ENCODE assay signal across 11 mouse cellular contexts in genomic region chr13:52828217-52828616, GRCm38 (mm10).
DNase-seq lines count a peak whose midpoint lies in the region; ATAC-seq and TF ChIP-seq lines count a peak whose summit lies in the region.
"Had no signal": no experiment of that assay in that cellular context is flagged by ENCODE, and none has a peak within 500 bp of the region (broad histone marks: within the 10 kb centered on the region; RNA-seq: fewer than 3 reads in every experiment).

No protein-coding gene starts in this region.

- no peak overlapping the region for H3K4me3 ChIP-seq in liver, embryonic 14.5 days (ENCODE audit: insufficient read depth in 1 of 2, low read depth in 2 of 2, low read length in 2 of 2)
- H3K4me3 ChIP-seq in kidney, adult 2 months (ENCODE audit: insufficient read depth, low read depth, low read length) = no peak overlapping the region
- H3K4me3 ChIP-seq in midbrain, embryonic 16.5 days (ENCODE audit: low read depth, low read length) = no peak overlapping the region

- no peak for TF ChIP-seq CTCF in liver, embryonic 14.5 days (IDR thresholded peaks at IDR 0.05; ENCODE audit: low read depth)
- TF ChIP-seq CTCF in kidney, adult 2 months (conservative IDR thresholded peaks at IDR 0.05; ENCODE audit: insufficient read depth, insufficient read length, low read depth, low read length) = no peak

- peak overlapping the region; percentile 96 for H3K27ac ChIP-seq in liver, embryonic 14.5 days
- H3K27ac ChIP-seq in kidney, adult 2 months (ENCODE audit: insufficient read depth, low read depth, low read length) = no peak overlapping the region
- H3K27ac ChIP-seq in midbrain, embryonic 16.5 days (ENCODE audit: low read length) = no peak overlapping the region

- peak overlapping the region; percentile 59 for H3K4me2 ChIP-seq in liver, embryonic 14.5 days (ENCODE audit: low read depth)
- no peak overlapping the region for H3K4me2 ChIP-seq in midbrain, embryonic 16.5 days (ENCODE audit: low read length)

- 5% methylated on average over 2 of the region's 2 CpGs for WGBS in liver, embryonic 14.5 days (ENCODE audit: insufficient replicate concordance)
- 67% methylated on average over 2 of the region's 2 CpGs for WGBS in kidney, adult 2 months
- 46% methylated on average over 2 of the region's 2 CpGs for WGBS in midbrain, embryonic 16.5 days

- H3K9me3 ChIP-seq in liver, embryonic 14.5 days (ENCODE audit: control insufficient read depth, low read length) = no peaks in the 10 kb centered on the region
- no peaks in the 10 kb centered on the region for H3K9me3 ChIP-seq in midbrain, embryonic 16.5 days (replicated peaks; ENCODE audit: control insufficient read depth, low read length, poor library complexity, severe bottlenecking)

- H3K27me3 ChIP-seq in liver, embryonic 14.5 days (ENCODE audit: control insufficient read depth, insufficient read depth, low read length) = no peaks in the 10 kb centered on the region
- no peaks in the 10 kb centered on the region for H3K27me3 ChIP-seq in kidney, adult 2 months (replicated peaks; ENCODE audit: control insufficient read depth, insufficient read depth, low read length)
- no peaks in the 10 kb centered on the region; the same call in 1 of the 2 replicates for H3K27me3 ChIP-seq in midbrain, embryonic 16.5 days (ENCODE audit: control insufficient read depth, insufficient read depth, low read depth, low read length)
- H3K27me3 ChIP-seq: Patski had no signal

- peaks cover 60 to 66% of the 10 kb centered on the region in 2 experiments for H3K4me1 ChIP-seq in liver, embryonic 14.5 days (replicated peaks; ENCODE audit: control insufficient read depth in 2 of 2, insufficient read depth in 2 of 2, low read length in 1 of 2)
- H3K4me1 ChIP-seq in kidney, adult 2 months (ENCODE audit: control insufficient read depth, insufficient read depth, low read length) = peaks cover 7% of the 10 kb centered on the region
- H3K4me1 ChIP-seq in midbrain, embryonic 16.5 days (ENCODE audit: control insufficient read depth, insufficient read depth, low read length) = no peaks in the 10 kb centered on the region; the same call in none of the 2 replicates

- ATAC-seq in liver, embryonic 14.5 days (ENCODE audit: insufficient read depth) = peak; percentile 33; the same call in 1 of the 2 replicates
- ATAC-seq in midbrain, embryonic 16.5 days = no peak

- no peak for TF ChIP-seq POLR2A in kidney, adult 2 months (IDR thresholded peaks at IDR 0.05; ENCODE audit: low read depth, low read length)

- peak; percentile 70 for DNase-seq in thymus, postnatal 0 days (ENCODE audit: low spot score)
- no peak for DNase-seq in thymus, postnatal 36 days
- peak; percentile 54 for DNase-seq in c-Kit-positive CD71-positive TER-119-positive erythroid progenitor cells, embryonic 14.5 days (ENCODE audit: low spot score)
- DNase-seq in liver, embryonic 14.5 days (ENCODE audit: low read depth in 3 of 3, low spot score in 3 of 3) = peak; percentile 49 to 65 (median 61)
- no peak for DNase-seq in kidney, adult 2 months
- DNase-seq in cerebellum, postnatal 25 days = no peak
- DNase-seq: cerebellum, adult 9-11 months; kidney, adult 11 months; layer of hippocampus, adult 9-11 months had no signal

- no peaks in the 10 kb centered on the region for H3K36me3 ChIP-seq in liver, embryonic 14.5 days (replicated peaks; ENCODE audit: control insufficient read depth, insufficient read depth, low read depth)
- H3K36me3 ChIP-seq in kidney, adult 2 months (ENCODE audit: control insufficient read depth, insufficient read depth, low read length) = no peaks in the 10 kb centered on the region
- no peaks in the 10 kb centered on the region for H3K36me3 ChIP-seq in midbrain, embryonic 16.5 days (ENCODE audit: control insufficient read depth, insufficient read depth, low read length)

- H3K9ac ChIP-seq in liver, embryonic 14.5 days (replicated peaks) = peak overlapping the region; percentile 69
- no peak overlapping the region for H3K9ac ChIP-seq in midbrain, embryonic 16.5 days (ENCODE audit: low read depth, low read length)

- 0 out of 2 replicates have a peak, but pooled peaks have one; percentile 43 for TF ChIP-seq EP300 in liver, embryonic 14.5 days (IDR thresholded peaks at IDR 0.05; ENCODE audit: low read depth)

Comparison
In these comparisons a context has a peak if more than half of its experiments do, and no peak if none do; other contexts are left out.
1. DNase-seq: peak in thymus, postnatal 0 days (single experiment), c-Kit-positive CD71-positive TER-119-positive erythroid progenitor cells, embryonic 14.5 days (single experiment) and liver, embryonic 14.5 days (3 of 3); none in thymus, postnatal 36 days (0 of 2), kidney, adult 2 months (single experiment) and cerebellum, postnatal 25 days (0 of 2).